Mouse (Mus musculus) right cerebral cortex, postnatal 25 days (tissue): ENCODE measurements around the gene Vrtn.

ENCODE experiments used
- DNase-seq: peaks from one replicate; pipeline ENCODE4 v3.0.0; 2022

Vrtn gene

GRCm38 (mm10) chr12:84640654-84641053, at the start of gene Vrtn:
TSS of gene Vrtn (plus strand) at chr12:84641019.
- DNase-seq: no peak

GRCm38 (mm10) chr12:84598324-84598723, 42.5 kb upstream of the Vrtn start:
- no peak for DNase-seq

GRCm38 (mm10) chr12:84604001-84604400, 36.8 kb upstream of the Vrtn start:
- DNase-seq: no peak

- DNase-seq: no peak
These were observed 35.0 kb upstream of the Vrtn start for GRCm38 (mm10) chr12:84605860-84606259.

GRCm38 (mm10) chr12:84611718-84612117, 29.1 kb upstream of the Vrtn start:
- no peak for DNase-seq

GRCm38 (mm10) chr12:84612518-84612917, 28.3 kb upstream of the Vrtn start:
- DNase-seq: no peak

- no peak for DNase-seq
These were observed 26.8 kb upstream of the Vrtn start for GRCm38 (mm10) chr12:84614001-84614400.

- peak; percentile 47 for DNase-seq
These were observed 26.3 kb upstream of the Vrtn start for GRCm38 (mm10) chr12:84614524-84614923.

- DNase-seq: peak; percentile 89
These were observed 23.7 kb upstream of the Vrtn start, which contains the start of gene Abcd4 for GRCm38 (mm10) chr12:84616977-84617630. TSS of gene Abcd4 (minus strand) at chr12:84617413.

- no peak for DNase-seq
These were observed 23.2 kb upstream of the Vrtn start for GRCm38 (mm10) chr12:84617663-84618062.

- DNase-seq: no peak
These were observed 19.8 kb upstream of the Vrtn start for GRCm38 (mm10) chr12:84620975-84621374.

- DNase-seq: no peak
These were observed 16.2 kb upstream of the Vrtn start for GRCm38 (mm10) chr12:84624601-84625000.

GRCm38 (mm10) chr12:84625116-84625515, 15.7 kb upstream of the Vrtn start:
- DNase-seq: no peak

GRCm38 (mm10) chr12:84631867-84632266, 9.0 kb upstream of the Vrtn start:
- no peak for DNase-seq

GRCm38 (mm10) chr12:84640253-84640652, 566 bp upstream of the Vrtn start:
- DNase-seq: no peak

GRCm38 (mm10) chr12:84650234-84650633, 9.4 kb downstream of the Vrtn start:
- DNase-seq: no peak

- DNase-seq: peak; percentile 56
These were observed 13.1 kb downstream of the Vrtn start for GRCm38 (mm10) chr12:84653912-84654311.

GRCm38 (mm10) chr12:84670555-84670954, 29.7 kb downstream of the Vrtn start:
- DNase-seq: no peak

GRCm38 (mm10) chr12:84671646-84672045, 30.8 kb downstream of the Vrtn start:
- no peak for DNase-seq

- DNase-seq: no peak
These were observed 34.1 kb downstream of the Vrtn start for GRCm38 (mm10) chr12:84674666-84675526.

GRCm38 (mm10) chr12:84676011-84676410, 35.2 kb downstream of the Vrtn start:
- no peak for DNase-seq

- DNase-seq: no peak
These were observed 43.8 kb downstream of the Vrtn start for GRCm38 (mm10) chr12:84684569-84684968.

GRCm38 (mm10) chr12:84686176-84686575, 45.4 kb downstream of the Vrtn start:
- no peak for DNase-seq

GRCm38 (mm10) chr12:84687531-84687930, 46.7 kb downstream of the Vrtn start:
- no peak for DNase-seq
